Mouse (Mus musculus): ENCODE results near the gene Adgrb3. TPM values are rescaled to one million over a fixed set of nuclear protein-coding genes. Genes with fewer than 3 reads are reported as not detected.

The Adgrb3 gene
- polyA plus RNA-seq, 1 experiment, result not detected

DNA sequence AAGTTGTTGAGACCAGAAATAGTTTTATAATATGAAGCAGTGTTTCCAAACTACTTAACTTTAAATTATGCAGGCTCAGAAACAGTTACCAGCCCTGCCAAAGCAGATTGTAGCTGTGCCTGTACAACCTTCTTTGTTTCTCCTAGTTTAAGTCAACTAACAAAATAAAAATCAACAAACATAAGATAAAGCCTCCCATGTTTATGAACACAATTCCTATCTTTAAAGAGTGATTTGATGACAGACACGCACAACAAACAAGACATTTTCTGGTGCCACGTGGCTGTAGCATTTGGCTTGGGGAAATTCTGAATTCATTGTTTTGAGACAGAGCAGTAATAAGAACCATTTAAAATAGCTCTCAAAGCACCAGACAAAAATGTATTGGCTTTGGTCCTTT, 60.5 kb downstream of the Adgrb3 start:
- no peaks in the 10 kb centered on the region for H3K4me1 ChIP-seq (ENCODE audit: control insufficient read depth)
- TF ChIP-seq TAL1 (IDR thresholded peaks at IDR 0.05; ENCODE audit: low read length) (no peak), GATA1 (IDR thresholded peaks at IDR 0.05; ENCODE audit: low read length) (no peak)

DNA sequence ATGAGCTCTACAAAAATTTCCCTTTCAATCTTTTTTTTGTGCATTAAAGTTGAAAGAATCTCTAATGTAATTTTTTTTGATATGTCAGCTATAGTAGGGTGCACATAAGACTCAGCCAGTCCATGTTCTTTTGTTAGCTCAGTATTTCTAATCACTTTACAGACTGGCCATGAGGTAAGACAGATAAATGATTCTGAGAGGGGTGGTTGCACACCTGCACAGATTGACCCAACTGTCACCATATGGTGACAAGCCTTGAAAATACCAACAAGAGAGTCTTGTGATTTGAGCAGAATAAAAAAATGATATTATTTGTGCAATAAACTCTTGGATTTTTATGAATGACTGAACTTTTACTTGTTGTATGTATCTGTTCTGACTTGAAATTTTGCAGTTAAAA, 74.2 kb downstream of the Adgrb3 start:
- no peak overlapping the region for H3K4me3 ChIP-seq (replicated peaks)
- no peaks in the 10 kb centered on the region for H3K36me3 ChIP-seq (ENCODE audit: control insufficient read depth)
- H3K4me1 ChIP-seq (ENCODE audit: control insufficient read depth), result no peaks in the 10 kb centered on the region
- no peaks in the 10 kb centered on the region for H3K27me3 ChIP-seq (ENCODE audit: control insufficient read depth)
- H3K9me3 ChIP-seq (ENCODE audit: control insufficient read depth, low read length), result no peaks in the 10 kb centered on the region; the same call in 1 of the 2 replicates
- TF ChIP-seq GATA1 (IDR thresholded peaks at IDR 0.05; ENCODE audit: low read length), result no peak
- TF ChIP-seq TAL1 (IDR thresholded peaks at IDR 0.05; ENCODE audit: low read length), result no peak

More for the DNA sequence above, 60.5 kb downstream of the Adgrb3 start:
- no peak overlapping the region for H3K4me3 ChIP-seq (replicated peaks)
- no peaks in the 10 kb centered on the region for H3K36me3 ChIP-seq (ENCODE audit: control insufficient read depth)
- H3K27me3 ChIP-seq (ENCODE audit: control insufficient read depth), result no peaks in the 10 kb centered on the region
- peaks cover 2% of the 10 kb centered on the region; the same call in 1 of the 2 replicates for H3K9me3 ChIP-seq (ENCODE audit: control insufficient read depth, low read length)

DNA sequence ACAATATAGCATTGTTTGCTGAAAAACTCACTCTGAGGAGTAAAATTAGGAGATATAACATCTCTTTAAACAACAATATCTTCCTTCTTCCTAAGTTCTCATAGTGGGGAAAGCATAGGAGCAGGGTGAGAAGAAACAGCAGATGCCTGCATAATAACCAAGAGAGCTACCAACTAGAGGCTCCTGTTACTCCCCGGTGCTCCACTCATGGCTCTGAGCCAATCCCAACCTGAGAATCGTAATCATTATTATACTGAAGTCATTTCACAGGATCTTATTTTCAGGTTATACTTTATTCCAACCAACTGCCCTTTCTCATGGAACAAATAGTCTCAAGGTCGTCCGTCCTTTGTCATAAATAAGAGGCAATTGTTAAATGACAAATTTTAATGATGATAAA, 75.0 kb downstream of the Adgrb3 start:
- H3K4me3 ChIP-seq (replicated peaks), result no peak overlapping the region
- no peaks in the 10 kb centered on the region for H3K36me3 ChIP-seq (ENCODE audit: control insufficient read depth)
- H3K4me1 ChIP-seq (ENCODE audit: control insufficient read depth), result no peaks in the 10 kb centered on the region
- TF ChIP-seq TAL1 (IDR thresholded peaks at IDR 0.05; ENCODE audit: low read length) (no peak), GATA1 (IDR thresholded peaks at IDR 0.05; ENCODE audit: low read length) (no peak)
- H3K9me3 ChIP-seq (ENCODE audit: control insufficient read depth, low read length), result no peaks in the 10 kb centered on the region; the same call in 1 of the 2 replicates
- H3K27me3 ChIP-seq (ENCODE audit: control insufficient read depth), result no peaks in the 10 kb centered on the region

DNA sequence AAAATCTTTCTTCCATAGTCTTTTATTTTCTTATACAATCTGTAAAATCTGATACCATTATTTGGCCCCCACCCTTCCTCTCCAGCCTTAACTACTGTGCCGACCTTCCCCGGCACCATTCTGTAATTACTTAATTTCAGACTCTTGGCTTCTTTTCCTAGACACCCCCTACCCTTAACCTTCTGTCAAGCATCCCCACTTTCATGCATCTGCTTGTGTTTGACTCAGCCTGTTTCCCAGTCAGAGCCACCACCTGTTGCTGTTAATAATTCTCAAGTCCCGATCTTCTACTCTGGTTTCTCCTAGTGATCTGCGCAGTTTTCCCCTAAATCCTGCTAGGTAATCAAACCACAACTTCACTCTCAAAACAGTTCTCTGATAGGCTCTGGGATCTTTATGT, 83.9 kb downstream of the Adgrb3 start:
- H3K4me1 ChIP-seq (ENCODE audit: control insufficient read depth), result no peaks in the 10 kb centered on the region
- no peaks in the 10 kb centered on the region for H3K9me3 ChIP-seq (ENCODE audit: control insufficient read depth, low read length)
- no peak overlapping the region for H3K4me3 ChIP-seq (replicated peaks)
- TF ChIP-seq GATA1 (IDR thresholded peaks at IDR 0.05; ENCODE audit: low read length), result no peak
- no peak for TF ChIP-seq TAL1 (IDR thresholded peaks at IDR 0.05; ENCODE audit: low read length)
- H3K36me3 ChIP-seq (ENCODE audit: control insufficient read depth), result no peaks in the 10 kb centered on the region
- H3K27me3 ChIP-seq (ENCODE audit: control insufficient read depth), result no peaks in the 10 kb centered on the region

DNA sequence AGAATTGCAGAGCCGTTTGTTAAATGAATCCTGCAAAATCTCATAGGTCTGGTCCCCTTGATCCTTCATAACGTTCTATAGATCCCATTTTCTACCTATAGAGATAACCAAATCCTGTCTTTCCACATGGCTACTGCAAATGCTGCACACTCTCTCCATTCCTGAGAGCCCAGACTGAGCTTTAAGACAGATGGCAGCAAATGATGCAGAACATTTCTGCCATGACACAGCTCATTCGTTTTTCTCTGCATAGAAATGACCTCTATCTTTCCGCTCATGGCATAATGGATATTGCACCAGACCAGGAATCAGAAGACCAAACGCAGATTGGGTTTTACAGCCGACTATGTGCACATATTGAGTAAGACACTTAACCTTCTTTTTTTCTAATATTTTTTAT, 84.8 kb downstream of the Adgrb3 start:
- H3K36me3 ChIP-seq (ENCODE audit: control insufficient read depth), result no peaks in the 10 kb centered on the region
- TF ChIP-seq GATA1 (IDR thresholded peaks at IDR 0.05; ENCODE audit: low read length) (no peak), TAL1 (IDR thresholded peaks at IDR 0.05; ENCODE audit: low read length) (no peak)
- no peak overlapping the region for H3K4me3 ChIP-seq (replicated peaks)
- no peaks in the 10 kb centered on the region for H3K4me1 ChIP-seq (ENCODE audit: control insufficient read depth)
- no peaks in the 10 kb centered on the region for H3K27me3 ChIP-seq (ENCODE audit: control insufficient read depth)
- H3K9me3 ChIP-seq (ENCODE audit: control insufficient read depth, low read length), result no peaks in the 10 kb centered on the region

DNA sequence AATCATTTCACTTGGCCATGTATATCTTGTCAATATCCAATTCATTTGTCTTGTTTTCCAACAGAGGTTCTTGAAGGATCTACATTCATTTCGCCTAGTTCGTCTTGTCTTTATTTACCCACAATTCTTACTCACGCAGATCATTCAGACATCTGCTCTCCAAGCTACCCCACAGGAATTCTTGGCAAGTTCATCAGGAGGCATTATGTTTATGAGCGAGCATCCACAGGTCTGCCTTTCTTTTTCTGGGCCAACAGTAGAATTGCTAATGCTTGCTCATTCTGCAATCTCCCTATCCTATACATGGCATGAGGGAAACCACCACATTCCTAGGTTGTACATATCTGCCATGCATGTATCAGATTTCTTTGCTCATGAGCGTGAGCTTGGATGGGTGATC, 99.7 kb downstream of the Adgrb3 start:
- no peaks in the 10 kb centered on the region for H3K36me3 ChIP-seq (ENCODE audit: control insufficient read depth)
- H3K9me3 ChIP-seq (ENCODE audit: control insufficient read depth, low read length), result no peaks in the 10 kb centered on the region
- TF ChIP-seq TAL1 (IDR thresholded peaks at IDR 0.05; ENCODE audit: low read length) (no peak), GATA1 (IDR thresholded peaks at IDR 0.05; ENCODE audit: low read length) (no peak)
- no peaks in the 10 kb centered on the region for H3K27me3 ChIP-seq (ENCODE audit: control insufficient read depth)
- no peak overlapping the region for H3K4me3 ChIP-seq (replicated peaks)
- no peaks in the 10 kb centered on the region for H3K4me1 ChIP-seq (ENCODE audit: control insufficient read depth)

DNA sequence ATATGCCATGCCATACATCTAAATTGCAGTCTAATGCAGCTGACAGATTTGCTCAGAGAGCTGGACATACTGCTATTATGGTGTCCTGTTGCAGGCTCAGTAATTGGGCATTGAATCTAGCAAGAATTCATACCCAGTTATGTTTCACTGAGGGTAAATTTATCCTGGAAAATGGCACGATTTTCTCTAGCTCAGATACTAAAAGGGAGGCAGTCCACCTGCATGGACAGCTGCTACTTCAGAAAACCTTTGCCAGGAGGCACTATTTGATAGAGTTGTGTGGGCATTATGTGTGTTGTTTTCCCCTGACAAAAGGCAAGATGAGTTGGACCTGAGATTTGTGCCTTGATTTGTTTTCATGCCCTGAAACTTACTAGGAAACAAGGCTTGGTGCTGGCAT, 118.0 kb downstream of the Adgrb3 start:
- H3K36me3 ChIP-seq (ENCODE audit: control insufficient read depth), result no peaks in the 10 kb centered on the region
- no peak overlapping the region for H3K4me3 ChIP-seq (replicated peaks)
- H3K9me3 ChIP-seq (ENCODE audit: control insufficient read depth, low read length), result no peaks in the 10 kb centered on the region
- no peak for TF ChIP-seq GATA1 (IDR thresholded peaks at IDR 0.05; ENCODE audit: low read length)
- H3K4me1 ChIP-seq (ENCODE audit: control insufficient read depth), result no peaks in the 10 kb centered on the region
- H3K27me3 ChIP-seq (ENCODE audit: control insufficient read depth), result no peaks in the 10 kb centered on the region

DNA sequence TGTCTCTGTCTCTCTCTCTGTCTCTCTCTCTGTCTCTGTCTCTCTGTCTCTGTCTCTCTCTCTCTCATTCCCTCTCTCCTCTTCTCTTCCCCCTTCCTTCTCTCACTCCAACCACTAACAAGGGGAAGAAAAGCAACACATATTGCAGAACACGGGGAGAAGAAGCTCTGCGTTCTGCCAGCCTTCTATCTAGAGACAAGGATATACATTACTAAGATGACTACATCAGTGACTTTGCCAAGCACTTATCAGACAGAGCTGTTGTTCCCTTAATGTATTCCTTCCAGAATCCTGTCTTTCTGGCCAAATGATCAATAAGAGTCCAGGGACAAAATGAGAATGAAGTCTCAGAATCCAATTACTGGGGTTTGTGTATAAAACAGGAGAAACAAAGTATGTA, 123.2 kb downstream of the Adgrb3 start:
- TF ChIP-seq GATA1 (IDR thresholded peaks at IDR 0.05; ENCODE audit: low read length) (no peak), TAL1 (IDR thresholded peaks at IDR 0.05; ENCODE audit: low read length) (no peak)
- Histone ChIP-seq H3K4me1 (ENCODE audit: control insufficient read depth) (no peaks in the 10 kb centered on the region), H3K27me3 (ENCODE audit: control insufficient read depth) (no peaks in the 10 kb centered on the region), H3K36me3 (ENCODE audit: control insufficient read depth) (no peaks in the 10 kb centered on the region), H3K4me3 (replicated peaks) (no peak overlapping the region), H3K9me3 (ENCODE audit: control insufficient read depth, low read length) (no peaks in the 10 kb centered on the region)

DNA sequence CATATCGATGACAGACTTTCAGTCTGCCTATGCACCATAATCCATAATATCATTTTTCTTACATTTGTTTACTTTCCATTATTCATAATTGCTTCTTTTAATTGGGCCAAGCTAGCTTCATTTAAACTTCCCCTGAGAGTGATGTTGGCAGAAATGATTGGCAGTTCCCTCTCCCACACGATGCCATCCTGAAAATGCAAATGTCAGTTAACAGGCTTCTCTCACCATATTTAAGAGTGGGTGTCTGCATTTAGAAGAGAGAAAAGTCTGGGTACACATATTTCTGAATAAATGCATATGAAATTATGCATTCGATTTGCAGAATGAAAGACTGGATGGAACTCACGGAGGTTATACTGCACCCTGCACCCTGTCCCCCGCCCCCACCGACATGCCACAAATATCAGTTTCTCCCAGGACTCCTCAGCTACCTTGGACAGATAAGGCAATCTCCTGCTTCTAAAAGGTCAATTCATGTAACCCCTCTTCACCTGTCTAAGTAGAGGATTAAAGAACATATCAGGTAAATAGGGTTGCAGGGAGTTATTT, 130.7 kb downstream of the Adgrb3 start:
- H3K4me1 ChIP-seq (ENCODE audit: control insufficient read depth), result no peaks in the 10 kb centered on the region
- H3K36me3 ChIP-seq (ENCODE audit: control insufficient read depth), result no peaks in the 10 kb centered on the region
- peaks cover 2% of the 10 kb centered on the region; the same call in 1 of the 2 replicates for H3K9me3 ChIP-seq (ENCODE audit: control insufficient read depth, low read length)
- TF ChIP-seq TAL1 (IDR thresholded peaks at IDR 0.05; ENCODE audit: low read length) (no peak), GATA1 (IDR thresholded peaks at IDR 0.05; ENCODE audit: low read length) (no peak)
- H3K4me3 ChIP-seq (replicated peaks), result no peak overlapping the region
- H3K27me3 ChIP-seq (ENCODE audit: control insufficient read depth), result no peaks in the 10 kb centered on the region

DNA sequence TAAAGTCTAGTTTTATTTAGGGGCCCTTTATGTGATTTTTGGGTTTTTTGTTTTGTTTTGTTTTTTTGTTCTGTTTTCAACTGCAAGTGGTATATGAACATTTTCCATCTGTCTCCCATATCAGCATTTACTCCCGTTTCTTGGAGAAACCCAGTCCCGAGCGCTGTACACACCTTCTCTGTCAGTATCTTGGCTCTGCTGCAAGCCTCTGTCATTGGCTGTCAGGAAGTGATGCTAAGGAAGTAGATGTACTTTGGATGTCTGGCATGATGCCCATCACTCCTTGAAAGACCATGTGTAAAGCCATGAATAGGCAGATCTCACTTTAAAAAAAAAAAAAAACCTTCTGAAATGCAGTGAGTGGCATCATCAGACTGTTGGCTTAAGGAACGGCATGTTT, 132.3 kb downstream of the Adgrb3 start:
- Histone ChIP-seq H3K4me1 (ENCODE audit: control insufficient read depth) (no peaks in the 10 kb centered on the region), H3K36me3 (ENCODE audit: control insufficient read depth) (no peaks in the 10 kb centered on the region), H3K9me3 (ENCODE audit: control insufficient read depth, low read length) (peaks cover 2% of the 10 kb centered on the region; the same call in 1 of the 2 replicates), H3K27me3 (ENCODE audit: control insufficient read depth) (no peaks in the 10 kb centered on the region), H3K4me3 (replicated peaks) (no peak overlapping the region)
- TF ChIP-seq GATA1 (IDR thresholded peaks at IDR 0.05; ENCODE audit: low read length) (no peak), TAL1 (IDR thresholded peaks at IDR 0.05; ENCODE audit: low read length) (no peak)

Data from erythroblast, embryonic 14.5 days (primary cell).